Mouse (Mus musculus) midbrain, postnatal 0 days (tissue): ENCODE data around the gene Sbk3. TPM values are rescaled to one million over a fixed set of nuclear protein-coding genes. Genes with fewer than 3 reads are reported as not detected.
A peak's percentile ranks its signal among the peaks of the same experiment; 100 is the strongest.
"Not testable (repeated sequence)": the region's sequence is repeated elsewhere in the genome, so short reads cannot be mapped to it uniquely, and the experiment has no call there.

Experiments
- ATAC-seq: fragments of 200-750 bp; cut with Nextera tagmentation; 2 replicates; pipeline ENCODE4 v1.8.0; 2017; ENCODE audit warnings: moderate number of reproducible peaks, mild to moderate bottlenecking, moderate TSS enrichment, moderate library complexity; ENCODE audit not compliant: low FRiP score
- DNase-seq: peaks from one replicate; pipeline ENCODE4 v3.0.0-alpha.2; 2015; ENCODE audit warnings: low spot score
- H3K27ac ChIP-seq: fragments of 300-500 bp; sonication (generic); 2 replicates; pipeline ENCODE4 v1.5.1; 2014; ENCODE audit warnings: low read depth, mild to moderate bottlenecking, low read length, mixed read lengths
- H3K27me3 ChIP-seq: fragments of 300-500 bp; sonication (generic); 2 replicates; pipeline ENCODE4 v1.6.1; 2014; ENCODE audit warnings: low read length, control low read depth, mixed read lengths; ENCODE audit not compliant: insufficient read depth
- H3K36me3 ChIP-seq: fragments of 300-500 bp; sonication (generic); 2 replicates; pipeline ENCODE4 v1.6.1; 2014; ENCODE audit warnings: low read length, control low read depth, mixed read lengths; ENCODE audit not compliant: insufficient read depth
- H3K4me1 ChIP-seq: fragments of 300-500 bp; sonication (generic); 2 replicates; pipeline ENCODE4 v1.6.1; 2014; ENCODE audit warnings: mild to moderate bottlenecking, control low read depth, antibody characterized with exemption, low read length, mixed read lengths; ENCODE audit not compliant: insufficient read depth
- H3K4me2 ChIP-seq: fragments of 300-500 bp; sonication (generic); 2 replicates; pipeline ENCODE4 v1.6.1; 2014; ENCODE audit warnings: low read depth, mild to moderate bottlenecking, low read length, mixed read lengths; ENCODE audit not compliant: poor library complexity, severe bottlenecking
- H3K4me3 ChIP-seq: fragments of 300-500 bp; sonication (generic); 2 replicates; pipeline ENCODE4 v1.5.1; 2014; ENCODE audit warnings: low read depth, mild to moderate bottlenecking, low read length, moderate library complexity
- H3K9ac ChIP-seq: fragments of 300-500 bp; sonication (generic); replicated peaks from 2 replicates; pipeline ENCODE4 v1.6.1; 2014; ENCODE audit warnings: mild to moderate bottlenecking, low read length, moderate library complexity, mixed read lengths; ENCODE audit not compliant: poor library complexity, severe bottlenecking
- H3K9me3 ChIP-seq: fragments of 300-500 bp; sonication (generic); 2 replicates; pipeline ENCODE4 v1.6.1; 2016; ENCODE audit warnings: low read length, control low read depth
- CTCF ChIP-seq: IDR thresholded peaks from 2 replicates; pipeline ENCODE4 v1.5.1; 2016; ENCODE audit warnings: antibody characterized with exemption, mild to moderate bottlenecking
- WGBS: fragments of 180-500 bp; shearing (Covaris S2); extraction: QIAGEN DNeasy Blood & Tissue Kit; methylation state at CpG from one replicate; pipeline ENCODE4 v1.1.7; 2014; 5-methylcytosine and 5-hydroxymethylcytosine counted together
- polyA plus RNA-seq: library from polyadenylated mRNA; unstranded; fragments of >200 nt; fragmentation: Nextera tagmentation; extraction: Ambion mirVana; gene quantifications from 2 replicates; pipeline ENCODE4 v1.2.1, GENCODE M21; 2015
- total RNA-seq: library from RNA; depleted of rRNA; stranded (reverse); fragments of >200 nt; gene quantifications from 2 replicates; pipeline ENCODE4 v1.2.3, GENCODE M21; 2014

The Sbk3 gene
- total and polyA plus RNA-seq, 2 experiments from 2014 or later = 0.46 to 0.49 TPM

- WGBS = 94% methylated on average over 26 of the region's 26 CpGs
- H3K36me3 ChIP-seq = peaks cover 55% of the 10 kb centered on the region
- no peak overlapping the region for H3K4me3 ChIP-seq
- H3K27ac ChIP-seq = no peak overlapping the region
- no peak overlapping the region for H3K4me2 ChIP-seq
- DNase-seq (no peak), ATAC-seq (no peak)
- no peak overlapping the region for H3K9ac ChIP-seq
- H3K9me3 ChIP-seq = no peaks in the 10 kb centered on the region
- H3K27me3 ChIP-seq = no peaks in the 10 kb centered on the region
- 0 out of 2 replicates have a peak, but pooled peaks have one; percentile 10 for TF ChIP-seq CTCF
- no peaks in the 10 kb centered on the region for H3K4me1 ChIP-seq
Measured at GRCm38 (mm10) chr7:5008229-5008628, 37.3 kb upstream of the Sbk3 start.

- H3K4me3 ChIP-seq, H3K9me3 ChIP-seq, H3K27me3 ChIP-seq, DNase-seq, ATAC-seq, H3K4me1 ChIP-seq, H3K27ac ChIP-seq, H3K4me2 ChIP-seq, H3K9ac ChIP-seq: not testable (repeated sequence)
- WGBS = 70% methylated on average over 8 of the region's 8 CpGs
- peaks cover 11% of the 10 kb centered on the region for H3K36me3 ChIP-seq
Measured at GRCm38 (mm10) chr7:5002876-5003275, 31.9 kb upstream of the Sbk3 start.

- H3K9ac ChIP-seq = no peak overlapping the region
- no peaks in the 10 kb centered on the region for H3K27me3 ChIP-seq
- ATAC-seq (no peak), DNase-seq (no peak)
- peak; percentile 48 for TF ChIP-seq CTCF
- no peak overlapping the region for H3K4me3 ChIP-seq
- H3K4me2 ChIP-seq = no peak overlapping the region
- H3K27ac ChIP-seq = no peak overlapping the region
- no peaks in the 10 kb centered on the region for H3K36me3 ChIP-seq
- no peaks in the 10 kb centered on the region for H3K9me3 ChIP-seq
- 74% methylated on average over 2 of the region's 2 CpGs for WGBS
- peaks cover 5% of the 10 kb centered on the region; the same call in 1 of the 2 replicates for H3K4me1 ChIP-seq
Measured at GRCm38 (mm10) chr7:4999876-5000275, 28.9 kb upstream of the Sbk3 start.

- 61% methylated on average over 6 of the region's 8 CpGs for WGBS
- no peak for ATAC-seq
- Histone ChIP-seq H3K27me3 (no peaks in the 10 kb centered on the region), H3K4me3 (peak overlapping the region; percentile 84), H3K36me3 (peaks cover 12% of the 10 kb centered on the region), H3K27ac (peak overlapping the region; percentile 88), H3K9ac (peak overlapping the region; percentile 99), H3K4me1 (peaks cover 14% of the 10 kb centered on the region), H3K9me3 (no peaks in the 10 kb centered on the region), H3K4me2 (peak overlapping the region; percentile 91)
- no peak for DNase-seq
- no peak for TF ChIP-seq CTCF
Measured at GRCm38 (mm10) chr7:4996934-4997333, 26.0 kb upstream of the Sbk3 start.

- TF ChIP-seq CTCF = no peak
- H3K9ac ChIP-seq = peak within 1 kb of the TSS; percentile 99
- H3K4me3 ChIP-seq = peak within 1 kb of the TSS; percentile 84
- H3K36me3 ChIP-seq = peaks cover 17% of the 10 kb centered on the region
- WGBS = 3% methylated on average over 14 of the region's 26 CpGs
- H3K4me2 ChIP-seq = peak within 1 kb of the TSS; percentile 91
- no peaks in the 10 kb centered on the region for H3K9me3 ChIP-seq
- DNase-seq = peak; percentile 94
- peaks cover 14% of the 10 kb centered on the region for H3K4me1 ChIP-seq
- ATAC-seq = peak; percentile 85
- H3K27ac ChIP-seq = peak within 1 kb of the TSS; percentile 88
- H3K27me3 ChIP-seq = no peaks in the 10 kb centered on the region
Measured at GRCm38 (mm10) chr7:4996003-4996895, 25.3 kb upstream of the Sbk3 start, which contains the start of gene Zfp579. TSS of gene Zfp579 (minus strand) at chr7:4996158.

GRCm38 (mm10) chr7:4995268-4996002 lies 24.5 kb upstream of the Sbk3 start:
- Histone ChIP-seq H3K9me3 (no peaks in the 10 kb centered on the region), H3K4me1 (peaks cover 14% of the 10 kb centered on the region), H3K27ac (peak overlapping the region; percentile 88), H3K4me2 (peak overlapping the region; percentile 91), H3K9ac (peak overlapping the region; percentile 99), H3K27me3 (no peaks in the 10 kb centered on the region), H3K4me3 (peak overlapping the region; percentile 84), H3K36me3 (peaks cover 17% of the 10 kb centered on the region)
- ATAC-seq (peak; percentile 15), DNase-seq (peak; percentile 12)
- WGBS = 4% methylated on average over 19 of the region's 19 CpGs
- no peak for TF ChIP-seq CTCF
